Mouse (Mus musculus) CD4-positive naive resting alpha-beta T cell, adult 57 days (primary cell): ENCODE data around the gene Olig2. TPM values are rescaled to one million over a fixed set of nuclear protein-coding genes. Genes with fewer than 3 reads are reported as not detected.

ENCODE experiments used
- total RNA-seq: library from RNA; stranded (reverse); gene quantifications from one replicate; pipeline ENCODE4 v1.2.4, GENCODE M21; 2023

Olig2 gene
- not detected for total RNA-seq

GRCm38 (mm10) chr16:91225233-91226037 lies at the start of gene Olig2:
Gene Olig2, plus strand, starts transcription at chr16:91225457.

GRCm38 (mm10) chr16:91269468-91270211 lies 44.4 kb downstream of the Olig2 start, which contains the start of gene Olig1:
Gene Olig1, plus strand, starts transcription at chr16:91269772.

Other genes starting within 250 kb of the Olig2 start
- 71.7 TPM for gene Synj1, start 214.1 kb upstream of the Olig2 start, total RNA-seq
- gene Paxbp1, start 180.9 kb upstream of the Olig2 start, total RNA-seq = 147 TPM
- gene 4932438H23Rik, start 130.3 kb upstream of the Olig2 start, total RNA-seq = 0.30 TPM
- not detected for gene Olig1, start 44.3 kb downstream of the Olig2 start, total RNA-seq
- gene Ifnar2, start 147.3 kb downstream of the Olig2 start, total RNA-seq = 58.4 TPM
- gene Gm21970, start 166.3 kb downstream of the Olig2 start, total RNA-seq = 1.6 TPM
- gene Il10rb, start 180.7 kb downstream of the Olig2 start, total RNA-seq = 50.6 TPM